Mouse (Mus musculus): ENCODE measurements around the gene Arvcf. TPM values are rescaled to one million over a fixed set of nuclear protein-coding genes. Genes with fewer than 3 reads are reported as not detected.

Gene Arvcf
- polyA plus RNA-seq (2014; fragmentation: Illumina TruSeq; extraction: RNeasy Lipid Tissue Mini Kit (QIAGEN cat#74804)): 0.11 TPM

DNA sequence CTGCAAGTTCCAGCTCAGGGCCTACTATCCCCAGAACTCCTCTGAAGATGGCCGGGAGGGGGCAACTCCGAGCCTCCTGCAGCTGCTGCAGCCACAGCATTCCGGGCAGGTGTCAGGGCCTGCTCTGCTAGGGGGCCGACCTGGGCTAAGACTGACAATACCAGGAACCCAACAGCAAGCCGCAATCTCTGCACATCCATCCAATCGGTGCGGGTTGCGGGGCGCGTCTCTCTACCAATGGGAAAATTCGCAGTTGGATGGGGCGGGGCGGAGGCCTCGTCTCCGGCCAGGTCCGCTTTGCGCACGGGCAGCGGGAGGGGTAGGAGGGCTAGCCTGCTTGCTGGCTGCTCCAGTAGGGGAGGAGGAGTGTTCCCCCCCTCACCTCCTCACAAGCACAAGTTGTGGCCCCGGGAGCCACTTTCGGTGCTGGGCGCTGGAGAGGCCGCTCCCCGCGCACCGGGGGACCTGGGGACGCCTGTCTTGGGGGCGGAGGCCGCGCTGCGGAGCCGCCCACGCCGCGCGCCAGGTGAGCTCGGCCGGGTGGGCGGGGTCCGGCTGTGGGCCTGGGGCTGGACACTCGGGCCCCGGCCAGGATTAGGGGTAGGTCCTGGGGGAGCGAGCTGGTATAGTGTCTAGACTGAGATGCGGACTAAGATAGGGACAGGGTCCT is at the start of gene Arvcf, which contains the start of gene Tango2:
Gene Arvcf (plus strand): TSS at position 252 of the 670 bp plus-strand sequence.
Gene Tango2 (minus strand): TSS at position 173 of the 670 bp plus-strand sequence.

GRCm38 (mm10) chr16:18426215-18426791 is 78.3 kb downstream of the Arvcf start, which contains the start of gene Txnrd2:
Gene Txnrd2 (plus strand): TSS chr16:18426384.

DNA sequence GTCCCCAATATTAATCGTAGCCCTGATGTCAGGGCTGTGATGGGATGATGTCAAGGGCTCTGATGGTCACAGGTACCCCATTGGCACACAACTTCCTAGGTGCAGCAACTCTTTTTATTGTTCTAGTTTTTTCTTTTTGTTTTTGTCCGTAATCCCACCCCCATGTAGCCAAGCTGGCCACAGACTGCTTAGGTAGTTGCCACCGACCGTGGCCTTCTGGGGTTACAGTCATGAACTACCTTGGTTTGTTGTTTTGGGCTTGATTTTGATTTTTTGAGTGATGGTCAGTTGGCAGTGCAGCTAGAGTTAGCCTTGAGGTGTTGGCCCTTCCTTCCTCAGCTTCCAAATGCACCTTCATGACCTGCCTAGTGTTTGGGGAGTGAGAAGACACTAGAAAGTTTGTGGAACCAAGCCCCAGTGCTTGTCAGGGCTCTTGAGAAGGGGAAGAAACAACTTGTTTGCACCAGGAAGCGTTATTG is 78.9 kb downstream of the Arvcf start, which contains the start of gene Comt:
Gene Comt (minus strand): TSS at position 51 of the 479 bp plus-strand sequence.

Other genes with a start within 250 kb of the Arvcf start
- gene Rtn4r, start 220.5 kb upstream of the Arvcf start, polyA plus RNA-seq (2014; fragmentation: Illumina TruSeq; extraction: RNeasy Lipid Tissue Mini Kit (QIAGEN cat#74804)): not detected
- gene Ccdc188, start 130.3 kb upstream of the Arvcf start, polyA plus RNA-seq (2014; fragmentation: Illumina TruSeq; extraction: RNeasy Lipid Tissue Mini Kit (QIAGEN cat#74804)): not detected
- gene Zdhhc8, start 113.0 kb upstream of the Arvcf start, polyA plus RNA-seq (2014; fragmentation: Illumina TruSeq; extraction: RNeasy Lipid Tissue Mini Kit (QIAGEN cat#74804)): 0.11 TPM
- 16.7 TPM for gene Trmt2a, start 99.5 kb upstream of the Arvcf start, polyA plus RNA-seq (2014; fragmentation: Illumina TruSeq; extraction: RNeasy Lipid Tissue Mini Kit (QIAGEN cat#74804))
- 221 TPM for gene Ranbp1, start 99.5 kb upstream of the Arvcf start, polyA plus RNA-seq (2014; fragmentation: Illumina TruSeq; extraction: RNeasy Lipid Tissue Mini Kit (QIAGEN cat#74804))
- not detected for gene Gm49776, start 89.9 kb upstream of the Arvcf start, polyA plus RNA-seq (2014; fragmentation: Illumina TruSeq; extraction: RNeasy Lipid Tissue Mini Kit (QIAGEN cat#74804))
- 42.0 TPM for gene Dgcr8, start 58.9 kb upstream of the Arvcf start, polyA plus RNA-seq (2014; fragmentation: Illumina TruSeq; extraction: RNeasy Lipid Tissue Mini Kit (QIAGEN cat#74804))
- 1.9 TPM for gene Tango2, start 79 bp upstream of the Arvcf start, polyA plus RNA-seq (2014; fragmentation: Illumina TruSeq; extraction: RNeasy Lipid Tissue Mini Kit (QIAGEN cat#74804))
- 1.6 TPM for gene Txnrd2, start 78.2 kb downstream of the Arvcf start, polyA plus RNA-seq (2014; fragmentation: Illumina TruSeq; extraction: RNeasy Lipid Tissue Mini Kit (QIAGEN cat#74804))
- 4.8 TPM for gene Comt, start 78.7 kb downstream of the Arvcf start, polyA plus RNA-seq (2014; fragmentation: Illumina TruSeq; extraction: RNeasy Lipid Tissue Mini Kit (QIAGEN cat#74804))
- gene Gnb1l, start 150.5 kb downstream of the Arvcf start, polyA plus RNA-seq (2014; fragmentation: Illumina TruSeq; extraction: RNeasy Lipid Tissue Mini Kit (QIAGEN cat#74804)): 1.1 TPM
- not detected for gene Rtl10, start 150.7 kb downstream of the Arvcf start, polyA plus RNA-seq (2014; fragmentation: Illumina TruSeq; extraction: RNeasy Lipid Tissue Mini Kit (QIAGEN cat#74804))
- 0.46 TPM for gene Tbx1, start 242.5 kb downstream of the Arvcf start, polyA plus RNA-seq (2014; fragmentation: Illumina TruSeq; extraction: RNeasy Lipid Tissue Mini Kit (QIAGEN cat#74804))

All from ovary, adult 10 weeks (tissue).